Comparison of ENCODE assay signal across 11 mouse cellular contexts in genomic region chr8:3536053-3536841, GRCm38 (mm10). TPM values are rescaled to one million over a fixed set of nuclear protein-coding genes. Genes with fewer than 3 reads are reported as not detected.
DNase-seq lines count a peak whose midpoint lies in the region; ATAC-seq and TF ChIP-seq lines count a peak whose summit lies in the region.
"Had no signal": no experiment of that assay in that cellular context is flagged by ENCODE, and none has a peak within 500 bp of the region (broad histone marks: within the 10 kb centered on the region; RNA-seq: fewer than 3 reads in every experiment).

No protein-coding gene starts in this region.

- no peak overlapping the region for H3K27ac ChIP-seq in hindbrain, embryonic 11.5 days (ENCODE audit: low read depth, low read length)
- no peak overlapping the region for H3K27ac ChIP-seq in hindbrain, postnatal 0 days
- no peak overlapping the region for H3K27ac ChIP-seq in ES-Bruce4 (ENCODE audit: insufficient read depth, low read length)
- H3K27ac ChIP-seq: hindbrain, embryonic 10.5 days had no signal

- no peak for TF ChIP-seq CTCF in hindbrain, postnatal 0 days (IDR thresholded peaks at IDR 0.05; ENCODE audit: low read depth)
- TF ChIP-seq CTCF in ES-Bruce4 (IDR thresholded peaks at IDR 0.05; ENCODE audit: low read depth, low read length), result no peak

- DNase-seq in hindbrain, embryonic 11.5 days (ENCODE audit: low spot score), result no peak
- no peak for DNase-seq in hindbrain, postnatal 0 days (ENCODE audit: low spot score)
- DNase-seq in left cerebral cortex, postnatal 25 days (ENCODE audit: low spot score in 2 of 2), result no peak
- no peak for DNase-seq in left cerebral cortex, postnatal 4 days
- DNase-seq in right cerebral cortex, postnatal 36 days (ENCODE audit: low spot score in 2 of 2), result no peak

- 67% methylated on average over 15 of the region's 15 CpGs for WGBS in hindbrain, embryonic 11.5 days
- 67% methylated on average over 15 of the region's 15 CpGs for WGBS in hindbrain, postnatal 0 days

- no peak for TF ChIP-seq POLR2A in ES-Bruce4 (IDR thresholded peaks at IDR 0.05; ENCODE audit: insufficient read depth, low read length)

- intact Hi-C loops in left cerebral cortex, postnatal 25 days (cut with DNase I), result no loop called here
- intact Hi-C loops in left cerebral cortex, postnatal 4 days (cut with DNase I), result no loop called here

- H3K4me3 ChIP-seq in hindbrain, embryonic 11.5 days (ENCODE audit: low read depth, low read length), result no peak overlapping the region
- no peak overlapping the region for H3K4me3 ChIP-seq in hindbrain, postnatal 0 days (ENCODE audit: low read length)
- no peak overlapping the region for H3K4me3 ChIP-seq in ES-Bruce4 (ENCODE audit: low read depth, low read length)
- H3K4me3 ChIP-seq: hindbrain, embryonic 10.5 days had no signal

- H3K4me1 ChIP-seq in hindbrain, embryonic 11.5 days (replicated peaks; ENCODE audit: control insufficient read depth, insufficient read depth, low read length), result no peaks in the 10 kb centered on the region
- H3K4me1 ChIP-seq in hindbrain, postnatal 0 days (ENCODE audit: insufficient read depth, low read length), result no peaks in the 10 kb centered on the region
- no peaks in the 10 kb centered on the region for H3K4me1 ChIP-seq in ES-Bruce4 (ENCODE audit: control insufficient read depth, insufficient read depth, low read length)
- H3K4me1 ChIP-seq: hindbrain, embryonic 10.5 days had no signal

- no peaks in the 10 kb centered on the region for H3K9me3 ChIP-seq in hindbrain, embryonic 11.5 days (ENCODE audit: control insufficient read depth, low read length)
- H3K9me3 ChIP-seq in hindbrain, postnatal 0 days (ENCODE audit: low read length), result no peaks in the 10 kb centered on the region
- H3K9me3 ChIP-seq in ES-Bruce4 (replicated peaks; ENCODE audit: control insufficient read depth, insufficient read depth, low read length, poor library complexity, severe bottlenecking), result no peaks in the 10 kb centered on the region
- H3K9me3 ChIP-seq: hindbrain, embryonic 10.5 days had no signal

- 0 out of 2 replicates have a peak, but pooled peaks have one; percentile 19 for ATAC-seq in hindbrain, embryonic 11.5 days (ENCODE audit: low FRiP score)
- no peak for ATAC-seq in hindbrain, postnatal 0 days
- ATAC-seq in granulocyte monocyte progenitor cell, adult 5-6 weeks (replicated peaks; ENCODE audit: poor library complexity, severe bottlenecking), result peak; percentile 62
- ATAC-seq in megakaryocyte progenitor cell, adult 5-6 weeks (replicated peaks; ENCODE audit: poor library complexity), result peak; percentile 93

- no peak overlapping the region for H3K4me2 ChIP-seq in hindbrain, embryonic 11.5 days (replicated peaks; ENCODE audit: low read depth, low read length)
- H3K4me2 ChIP-seq in hindbrain, postnatal 0 days (ENCODE audit: low read depth, low read length), result no peak overlapping the region

- no peaks in the 10 kb centered on the region for H3K27me3 ChIP-seq in hindbrain, embryonic 11.5 days (ENCODE audit: control insufficient read depth, insufficient read depth, low read length)
- H3K27me3 ChIP-seq in hindbrain, postnatal 0 days (ENCODE audit: insufficient read depth, low read length), result no peaks in the 10 kb centered on the region
- H3K27me3 ChIP-seq in ES-Bruce4 (ENCODE audit: control insufficient read depth, insufficient read depth, low read length, poor library complexity, severe bottlenecking), result no peaks in the 10 kb centered on the region

- no peak overlapping the region for H3K9ac ChIP-seq in hindbrain, embryonic 11.5 days (ENCODE audit: low read depth, low read length)
- no peak overlapping the region for H3K9ac ChIP-seq in hindbrain, postnatal 0 days (replicated peaks; ENCODE audit: low read length)
- H3K9ac ChIP-seq in ES-Bruce4 (ENCODE audit: low read depth, poor library complexity, severe bottlenecking), result no peak overlapping the region

- H3K36me3 ChIP-seq in hindbrain, embryonic 11.5 days (ENCODE audit: control insufficient read depth, insufficient read depth, low read length), result no peaks in the 10 kb centered on the region
- peaks cover 69% of the 10 kb centered on the region for H3K36me3 ChIP-seq in hindbrain, postnatal 0 days (ENCODE audit: insufficient read depth, low read length)
- H3K36me3 ChIP-seq in ES-Bruce4 (ENCODE audit: control insufficient read depth, insufficient read depth, low read length, poor library complexity, severe bottlenecking), result peaks cover 26% of the 10 kb centered on the region

- TF ChIP-seq EP300 in ES-Bruce4 (IDR thresholded peaks at IDR 0.05; ENCODE audit: insufficient read depth, low read depth, low read length), result peak; percentile 20; the same call in 1 of the 2 replicates

RNA-seq across cellular contexts. Expression of gene Pnpla6, which starts 21.1 kb away (rescaled TPM):
- 17.4 and 19.9 TPM in 2 replicates for polyA plus RNA-seq in hindbrain, embryonic 11.5 days (2014; fragmentation: Nextera tagmentation; extraction: Ambion mirVana)
- 55.6 and 82.6 TPM in 2 replicates for total RNA-seq in hindbrain, postnatal 0 days (2014; rRNA removed)
- 35.3 and 38.4 TPM in 2 replicates for polyA plus RNA-seq in hindbrain, postnatal 0 days (2015; fragmentation: Nextera tagmentation; extraction: Ambion mirVana)
- 46.6 and 47.5 TPM in 2 replicates for polyA plus RNA-seq in ES-Bruce4 (2011; ENCODE audit: insufficient read depth, insufficient read length, low read depth, missing spikeins)
- total RNA-seq in granulocyte monocyte progenitor cell, adult 5-6 weeks (2014; fragmentation: Nextera tagmentation), result 39.0 and 39.4 TPM in 2 replicates
- total RNA-seq in granulocyte monocyte progenitor cell, adult 5-6 weeks (2017), result 11.8 and 16.8 TPM in 2 replicates
- total RNA-seq in megakaryocyte progenitor cell, adult 5-6 weeks (2015), result 13.8 and 16.8 TPM in 2 replicates
- total RNA-seq in megakaryocyte progenitor cell, adult 5-6 weeks (2017), result 14.0 and 17.7 TPM in 2 replicates
- 10 to 100 TPM; 66.2 to 70.7 TPM for total RNA-seq in left cerebral cortex, postnatal 25 days (2021)
- 10 to 100 TPM; 75.9 to 81.6 TPM for total RNA-seq in left cerebral cortex, postnatal 4 days (2021)

RNA-seq across cellular contexts. Expression of gene C330021F23Rik, which starts 31.5 kb away (rescaled TPM):
- 3.2 and 3.9 TPM in 2 replicates for polyA plus RNA-seq in hindbrain, embryonic 11.5 days (2014; fragmentation: Nextera tagmentation; extraction: Ambion mirVana)
- total RNA-seq in hindbrain, postnatal 0 days (2014; rRNA removed), result 0.37 TPM in 1 of 2 replicates, not detected in the other
- 0.26 and 0.29 TPM in 2 replicates for polyA plus RNA-seq in hindbrain, postnatal 0 days (2015; fragmentation: Nextera tagmentation; extraction: Ambion mirVana)
- polyA plus RNA-seq in ES-Bruce4 (2011; ENCODE audit: insufficient read depth, insufficient read length, low read depth, missing spikeins), result 22.8 and 24.0 TPM in 2 replicates
- not detected in 2 replicates for total RNA-seq in granulocyte monocyte progenitor cell, adult 5-6 weeks (2014; fragmentation: Nextera tagmentation)
- 0.43 TPM in 1 of 2 replicates, not detected in the other for total RNA-seq in granulocyte monocyte progenitor cell, adult 5-6 weeks (2017)
- 1.0 TPM in 1 of 2 replicates, not detected in the other for total RNA-seq in megakaryocyte progenitor cell, adult 5-6 weeks (2015)
- total RNA-seq in megakaryocyte progenitor cell, adult 5-6 weeks (2017), result not detected in 2 replicates
- total RNA-seq in left cerebral cortex, postnatal 25 days (2021), result not detected
- total RNA-seq in left cerebral cortex, postnatal 4 days (2021), result not detected
- total RNA-seq: left cerebral cortex, adult 8-10 months had no signal

RNA-seq across cellular contexts. Expression of gene Mcoln1, which starts 36.0 kb away (rescaled TPM):
- 36.8 and 49.5 TPM in 2 replicates for polyA plus RNA-seq in hindbrain, embryonic 11.5 days (2014; fragmentation: Nextera tagmentation; extraction: Ambion mirVana)
- total RNA-seq in hindbrain, postnatal 0 days (2014; rRNA removed), result 113 and 140 TPM in 2 replicates
- polyA plus RNA-seq in hindbrain, postnatal 0 days (2015; fragmentation: Nextera tagmentation; extraction: Ambion mirVana), result 92.4 and 96.8 TPM in 2 replicates
- polyA plus RNA-seq in ES-Bruce4 (2011; ENCODE audit: insufficient read depth, insufficient read length, low read depth, missing spikeins), result 62.0 and 62.3 TPM in 2 replicates
- 26.7 and 55.5 TPM in 2 replicates for total RNA-seq in granulocyte monocyte progenitor cell, adult 5-6 weeks (2014; fragmentation: Nextera tagmentation)
- total RNA-seq in granulocyte monocyte progenitor cell, adult 5-6 weeks (2017), result 21.8 and 41.5 TPM in 2 replicates
- total RNA-seq in megakaryocyte progenitor cell, adult 5-6 weeks (2015), result 13.6 and 20.5 TPM in 2 replicates
- 20.1 and 23.0 TPM in 2 replicates for total RNA-seq in megakaryocyte progenitor cell, adult 5-6 weeks (2017)
- 10 to 100 TPM; 77.4 to 90.3 TPM for total RNA-seq in left cerebral cortex, postnatal 25 days (2021)
- total RNA-seq in left cerebral cortex, postnatal 4 days (2021), result 10 to 100 TPM; 74.8 to 81.3 TPM

RNA-seq across cellular contexts. Expression of gene Zfp358, which starts 43.3 kb away (rescaled TPM):
- 31.2 and 39.3 TPM in 2 replicates for polyA plus RNA-seq in hindbrain, embryonic 11.5 days (2014; fragmentation: Nextera tagmentation; extraction: Ambion mirVana)
- total RNA-seq in hindbrain, postnatal 0 days (2014; rRNA removed), result 98.3 and 109 TPM in 2 replicates
- polyA plus RNA-seq in hindbrain, postnatal 0 days (2015; fragmentation: Nextera tagmentation; extraction: Ambion mirVana), result 46.0 and 49.6 TPM in 2 replicates
- 15.5 and 17.7 TPM in 2 replicates for polyA plus RNA-seq in ES-Bruce4 (2011; ENCODE audit: insufficient read depth, insufficient read length, low read depth, missing spikeins)
- total RNA-seq in granulocyte monocyte progenitor cell, adult 5-6 weeks (2014; fragmentation: Nextera tagmentation), result 11.8 and 17.0 TPM in 2 replicates
- total RNA-seq in granulocyte monocyte progenitor cell, adult 5-6 weeks (2017), result 3.3 and 5.0 TPM in 2 replicates
- 9.3 and 12.3 TPM in 2 replicates for total RNA-seq in megakaryocyte progenitor cell, adult 5-6 weeks (2015)
- total RNA-seq in megakaryocyte progenitor cell, adult 5-6 weeks (2017), result 4.6 and 7.0 TPM in 2 replicates
- 10 to 100 TPM; 28.2 to 30.3 TPM for total RNA-seq in left cerebral cortex, postnatal 25 days (2021)
- 10 to 100 TPM; 43.3 TPM for total RNA-seq in left cerebral cortex, postnatal 4 days (2021)

RNA-seq across cellular contexts. Expression of gene Camsap3, which starts 50.8 kb away (rescaled TPM):
- polyA plus RNA-seq in hindbrain, embryonic 11.5 days (2014; fragmentation: Nextera tagmentation; extraction: Ambion mirVana), result 13.3 and 15.3 TPM in 2 replicates
- total RNA-seq in hindbrain, postnatal 0 days (2014; rRNA removed), result 108 and 128 TPM in 2 replicates
- 34.9 and 39.1 TPM in 2 replicates for polyA plus RNA-seq in hindbrain, postnatal 0 days (2015; fragmentation: Nextera tagmentation; extraction: Ambion mirVana)
- 68.9 and 69.1 TPM in 2 replicates for polyA plus RNA-seq in ES-Bruce4 (2011; ENCODE audit: insufficient read depth, insufficient read length, low read depth, missing spikeins)
- 0.19 and 0.82 TPM in 2 replicates for total RNA-seq in granulocyte monocyte progenitor cell, adult 5-6 weeks (2014; fragmentation: Nextera tagmentation)
- 0.13 TPM in 1 of 2 replicates, not detected in the other for total RNA-seq in granulocyte monocyte progenitor cell, adult 5-6 weeks (2017)
- total RNA-seq in megakaryocyte progenitor cell, adult 5-6 weeks (2015), result 0.32 and 0.37 TPM in 2 replicates
- 0.21 and 0.27 TPM in 2 replicates for total RNA-seq in megakaryocyte progenitor cell, adult 5-6 weeks (2017)
- 10 to 100 TPM; 39.5 to 39.9 TPM for total RNA-seq in left cerebral cortex, postnatal 25 days (2021)
- 100 to 1,000 TPM; 109 to 118 TPM for total RNA-seq in left cerebral cortex, postnatal 4 days (2021)
- total RNA-seq: monocyte, adult 5-6 weeks had no signal
